Mouse (Mus musculus): ENCODE measurements around the gene Olfr1168.
"Not testable (repeated sequence)": the region's sequence is repeated elsewhere in the genome, so short reads cannot be mapped to it uniquely, and the experiment has no call there.

Olfr1168 gene

GRCm38 (mm10) chr2:88181580-88181979, at the start of gene Olfr1168:
Gene Olfr1168, plus strand, starts transcription at chr2:88181880.
- DNase-seq (ENCODE audit: low spot score) = no peak

GRCm38 (mm10) chr2:88155093-88155492, 26.6 kb upstream of the Olfr1168 start, which contains the start of gene Olfr1167:
Gene Olfr1167, minus strand, starts transcription at chr2:88155193.
- DNase-seq (ENCODE audit: low spot score) = not testable (repeated sequence)

GRCm38 (mm10) chr2:88220784-88221183, 39.1 kb downstream of the Olfr1168 start:
- DNase-seq (ENCODE audit: low spot score) = no peak

- no peak for DNase-seq (ENCODE audit: low spot score)
These were observed 46.6 kb downstream of the Olfr1168 start, which contains the start of gene Olfr1170 for GRCm38 (mm10) chr2:88228234-88228633. Gene Olfr1170, minus strand, starts transcription at chr2:88228334.

Data from lung, postnatal 25 days (tissue).